Mouse (Mus musculus) spleen, adult 18-20 months (tissue): ENCODE measurements around the gene 1700006A11Rik.
"Not testable (repeated sequence)": the region's sequence is repeated elsewhere in the genome, so short reads cannot be mapped to it uniquely, and the experiment has no call there.

ENCODE experiments used
- DNase-seq, 2 experiments: peaks; one replicate each; pipeline ENCODE4 v3.0.0; 2022; ENCODE audit warnings: mixed read lengths in 2 of 2

The 1700006A11Rik gene

DNA sequence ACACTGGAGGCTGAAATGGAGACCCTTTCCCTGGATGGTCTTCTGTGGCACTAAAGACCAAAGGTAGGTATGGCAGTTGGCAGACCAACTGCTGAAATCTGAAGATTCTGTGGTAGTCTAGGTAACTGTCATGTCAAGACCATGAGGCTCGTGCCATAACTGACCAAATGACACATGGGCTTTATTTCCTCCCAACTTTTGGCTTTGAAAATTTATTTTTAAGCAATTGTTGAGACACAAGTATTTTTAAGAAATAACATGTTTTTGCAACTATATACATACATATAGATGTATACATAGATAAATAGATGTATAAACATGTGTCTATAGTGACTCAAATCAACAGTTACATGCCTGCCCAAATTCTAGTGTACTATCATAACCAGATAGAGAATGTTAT is at the start of gene 1700006A11Rik:
Gene 1700006A11Rik, minus strand, starts transcription at position 101 of the 400 bp plus-strand sequence.
- DNase-seq, result no peak

DNA sequence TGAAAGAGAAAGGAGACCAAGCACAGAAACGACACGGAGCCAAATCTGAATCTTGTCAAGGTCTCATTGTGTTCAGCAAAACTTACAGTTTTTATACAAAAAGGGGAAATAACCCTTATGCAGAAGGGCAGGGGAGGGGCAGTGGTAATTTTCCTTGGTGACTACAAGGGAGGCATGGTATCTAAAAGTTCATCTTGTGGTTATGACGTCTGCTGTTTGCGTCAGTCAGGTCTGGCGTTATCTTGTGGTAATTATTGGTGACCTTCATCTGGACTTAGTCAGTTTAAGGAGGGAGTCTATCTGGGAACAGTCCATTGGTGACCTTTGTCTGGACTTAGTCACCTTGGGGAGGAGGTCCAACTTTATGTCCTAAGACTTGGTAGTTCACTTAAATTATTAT is 48.5 kb upstream of the 1700006A11Rik start:
- not testable (repeated sequence) for DNase-seq

DNA sequence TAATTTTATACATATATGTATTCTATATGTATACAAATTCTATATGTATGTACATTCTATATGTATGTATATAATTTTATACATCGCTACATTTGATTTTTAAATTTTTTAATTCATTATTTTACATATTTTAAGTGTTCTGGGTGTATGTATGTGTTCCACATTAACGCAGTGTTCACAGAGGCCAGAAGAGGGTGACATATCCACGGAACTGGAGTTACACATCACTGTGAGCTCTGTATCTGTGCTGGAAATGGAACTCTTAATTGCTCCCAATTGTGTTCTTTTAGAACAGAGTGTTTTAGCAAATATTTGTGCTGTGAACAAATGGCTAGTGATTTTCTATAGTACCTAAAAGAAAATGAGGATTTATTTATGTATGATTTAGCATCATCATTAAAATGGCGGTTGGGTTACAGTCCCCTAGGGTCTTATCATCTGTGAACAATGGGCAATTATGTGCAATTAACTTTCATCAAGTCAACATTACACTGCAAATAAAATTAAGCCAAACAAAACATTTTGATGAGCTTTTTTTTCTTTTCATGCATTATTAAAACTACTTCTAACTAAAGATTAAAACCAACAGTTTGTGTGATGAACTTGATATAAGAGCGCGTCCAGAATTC is 40.4 kb upstream of the 1700006A11Rik start:
- DNase-seq, result no peak

DNA sequence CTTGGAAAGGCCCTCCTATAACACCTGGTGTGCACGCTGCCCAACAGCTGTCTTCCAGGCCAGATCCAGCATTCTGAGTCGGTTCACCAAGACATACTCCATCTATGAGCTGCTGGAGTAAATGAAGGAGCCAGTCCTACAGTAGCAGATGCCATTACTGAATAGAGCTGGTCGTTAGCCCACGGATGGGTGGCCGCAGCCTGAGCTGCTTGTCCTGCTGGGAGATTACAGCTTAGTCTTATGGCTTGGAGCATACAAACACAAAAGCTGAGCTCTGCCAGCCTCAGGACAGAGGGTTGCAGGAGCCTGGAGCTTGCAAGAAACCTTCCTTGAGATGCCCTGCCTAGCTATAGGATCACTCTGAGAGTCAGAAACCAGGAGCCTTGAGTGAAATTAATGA is 33.6 kb downstream of the 1700006A11Rik start:
- no peak for DNase-seq

DNA sequence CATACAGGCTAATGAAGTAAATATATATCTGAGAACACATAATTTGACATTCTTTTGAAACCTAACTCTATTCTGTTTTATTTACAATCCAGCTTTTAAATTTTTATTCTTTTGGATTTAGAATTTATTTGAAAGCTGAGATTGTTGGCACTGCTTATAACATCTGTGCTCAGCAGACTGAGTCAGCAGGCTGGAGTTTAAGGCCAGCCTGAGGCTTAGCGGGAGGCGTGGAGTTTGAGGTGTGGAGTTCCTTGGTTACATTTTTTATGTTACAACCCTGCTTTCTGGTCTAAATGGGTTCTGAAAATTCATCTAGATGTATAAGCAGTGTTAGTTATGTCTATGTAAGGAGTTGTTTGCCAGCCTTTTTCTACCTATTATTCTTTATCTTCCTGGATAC is 35.7 kb downstream of the 1700006A11Rik start:
- no peak for DNase-seq

DNA sequence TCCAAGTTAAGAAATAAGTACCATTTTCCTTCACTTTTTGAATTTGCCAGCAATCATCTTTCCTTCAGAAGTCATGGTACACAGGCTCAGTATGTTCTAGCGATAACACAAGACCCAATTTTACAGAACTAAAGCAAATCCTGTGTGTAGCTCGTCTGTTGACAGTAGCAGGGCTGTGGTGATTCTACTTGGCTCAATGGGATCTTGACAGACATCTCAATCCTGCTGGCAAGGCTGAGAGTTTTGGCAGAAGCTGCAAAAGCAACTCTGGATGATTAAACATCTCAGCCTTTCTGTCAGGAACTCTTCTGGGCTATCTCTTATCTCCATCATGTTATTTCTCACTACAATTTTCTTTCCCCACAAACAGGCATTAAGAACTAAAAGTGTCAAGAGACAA is 36.2 kb downstream of the 1700006A11Rik start:
- DNase-seq, result no peak

DNA sequence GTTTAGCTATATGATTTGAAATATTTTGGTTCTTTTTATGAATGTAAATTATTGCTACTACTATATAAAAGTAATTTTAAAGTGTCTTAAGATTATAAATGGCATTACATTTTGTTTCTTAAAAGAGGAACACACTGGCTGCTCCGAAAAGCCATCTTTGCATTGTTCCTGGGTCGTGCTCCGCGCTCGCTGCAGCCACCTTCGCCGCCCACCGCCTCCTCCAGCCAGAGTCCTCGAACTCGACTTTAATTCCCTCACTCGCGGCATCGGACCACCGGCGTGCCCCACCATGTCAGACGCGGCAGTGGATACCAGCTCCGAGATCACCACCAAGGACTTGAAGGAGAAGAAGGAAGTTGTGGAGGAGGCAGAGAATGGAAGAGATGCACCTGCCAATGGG is 40.5 kb downstream of the 1700006A11Rik start:
- not testable (repeated sequence) for DNase-seq

DNA sequence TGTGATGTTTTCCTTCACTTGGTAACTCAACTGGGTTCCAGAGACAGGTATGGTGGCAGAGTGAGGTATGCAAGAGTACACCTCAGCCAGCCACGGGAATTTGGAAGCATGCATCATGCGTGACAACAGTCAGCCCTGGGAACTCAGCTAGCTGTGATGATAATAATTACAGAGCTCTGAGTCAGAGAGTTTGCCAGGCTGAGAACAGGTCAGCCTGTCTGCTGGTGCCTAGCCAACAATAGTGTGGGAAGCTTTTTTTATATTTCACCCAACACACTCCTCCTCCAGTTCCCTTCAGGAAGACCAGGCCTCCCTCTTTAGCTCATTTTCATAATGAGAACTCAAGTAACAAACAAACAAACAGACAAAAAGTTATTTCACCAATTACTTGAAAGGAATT is 53.8 kb downstream of the 1700006A11Rik start:
- DNase-seq, result no peak

DNA sequence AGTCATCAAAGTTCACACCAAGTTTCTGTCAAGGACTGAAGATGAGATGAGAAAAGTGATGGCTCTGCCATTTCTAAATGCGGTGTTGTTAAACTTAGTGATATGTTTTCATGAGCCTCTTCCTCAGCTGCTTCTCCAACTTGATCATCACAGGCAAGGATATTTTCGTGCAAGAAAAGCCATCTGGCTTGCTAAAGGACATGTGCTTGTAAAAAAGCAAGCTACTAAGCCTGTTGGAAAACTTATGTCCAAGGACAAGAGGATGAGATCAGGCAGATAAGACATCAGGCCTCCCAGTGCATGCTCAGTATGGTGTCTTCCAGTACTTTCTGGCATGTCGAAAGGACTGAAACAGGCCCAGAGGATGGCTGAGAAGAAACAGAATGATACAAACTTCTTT is 68.3 kb downstream of the 1700006A11Rik start:
- DNase-seq, result no peak
